Mouse (Mus musculus) megakaryocyte, adult 5-6 weeks (primary cell): ENCODE data around the gene Insr. TPM values are rescaled to one million over a fixed set of nuclear protein-coding genes. Genes with fewer than 3 reads are reported as not detected.
"Not testable (repeated sequence)": the region's sequence is repeated elsewhere in the genome, so short reads cannot be mapped to it uniquely, and the experiment has no call there.

ENCODE experiments used
- ATAC-seq: 2 replicates; pipeline ENCODE4 v1.8.0; 2016; ENCODE audit warnings: mild to moderate bottlenecking, inconsistent platforms; ENCODE audit not compliant: poor library complexity, severe bottlenecking
- total RNA-seq, 2 experiments: library from RNA; stranded (forward) in 1 of 2; stranded (reverse) in 1 of 2; fragments of 153-499, 151-499 nt in 1 of 2; fragments of 221-1000, 200-1000 nt in 1 of 2; gene quantifications; 2 replicates each; pipeline versions ENCODE4 v1.2.3 to v1.2.4; 2015 to 2017

Insr gene
- total RNA-seq, 2 experiments from 2014 or later, result 13.5 to 23.7 TPM

DNA sequence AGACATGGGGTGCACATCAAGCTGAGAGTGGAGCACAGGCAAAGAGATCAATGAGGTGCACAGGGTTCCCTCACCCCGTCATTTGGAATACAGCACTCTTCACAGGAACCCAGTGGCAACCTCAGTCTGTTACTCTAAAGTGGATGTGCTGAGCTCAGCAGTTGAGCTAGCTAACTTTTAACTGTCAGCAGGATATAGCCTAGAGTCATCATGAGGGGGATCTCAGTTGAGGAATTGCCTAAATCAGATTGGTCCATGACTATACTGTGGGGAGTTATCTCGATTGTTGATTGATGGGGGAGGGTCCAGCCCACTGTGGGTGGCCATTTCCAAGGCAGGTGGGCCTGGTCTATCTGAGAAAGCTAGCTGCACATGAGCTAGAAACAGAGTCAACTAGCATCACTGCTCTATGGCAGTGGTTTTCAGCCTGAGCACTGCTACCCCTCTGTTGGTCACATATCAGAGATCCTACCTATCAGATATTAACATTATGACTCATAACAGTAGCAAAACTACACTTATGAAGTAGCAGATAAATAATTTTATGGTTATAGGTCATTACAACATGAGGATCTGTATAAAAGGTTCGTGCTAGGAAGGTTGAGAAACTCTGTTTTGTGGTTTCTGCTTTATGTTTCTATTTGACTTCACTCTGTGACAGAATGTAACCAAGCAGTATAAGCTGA is 74.5 kb downstream of the Insr start:
- ATAC-seq, result no peak

DNA sequence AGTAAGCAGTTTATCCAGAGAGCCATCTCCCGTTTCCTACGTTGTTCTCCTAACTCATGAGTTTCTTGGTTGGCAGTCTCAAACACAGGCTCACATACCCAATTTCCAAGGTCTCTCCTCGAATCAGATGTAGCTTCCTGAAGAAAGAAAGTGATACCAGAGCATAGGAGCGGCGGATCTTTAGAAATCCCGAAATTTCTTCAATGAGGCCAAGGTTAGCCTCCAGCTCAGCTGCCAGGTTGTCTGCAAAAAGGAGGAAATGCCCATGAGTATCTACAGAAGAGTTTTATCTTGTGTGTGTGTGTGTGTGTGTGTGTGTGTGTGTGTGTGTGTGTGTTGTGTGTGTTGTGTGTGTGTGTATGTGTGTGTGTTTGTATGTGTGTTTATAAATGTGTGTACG is 76.6 kb downstream of the Insr start:
- ATAC-seq, result no peak

- not testable (repeated sequence) for ATAC-seq
These were observed 85.1 kb downstream of the Insr start for GRCm38 (mm10) chr8:3194297-3194696.

DNA sequence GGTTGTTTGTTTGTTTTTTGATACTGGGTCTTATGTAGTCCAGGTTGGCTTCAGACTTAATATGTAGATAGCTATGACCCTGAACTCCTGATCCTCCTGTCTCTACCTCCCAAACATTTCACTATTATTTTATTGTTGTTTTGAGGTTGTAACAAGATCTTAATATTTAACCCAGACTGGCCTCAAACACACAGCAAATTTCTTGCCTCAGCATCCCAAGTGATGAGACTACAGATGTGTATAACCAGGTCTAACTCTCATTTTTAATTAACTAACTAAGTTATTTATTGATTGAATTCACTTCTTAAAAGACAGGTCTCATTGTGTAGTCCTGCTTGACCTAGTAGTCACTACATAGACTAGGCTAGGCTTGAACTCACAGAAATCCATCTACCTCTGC is 88.4 kb downstream of the Insr start:
- no peak for ATAC-seq

DNA sequence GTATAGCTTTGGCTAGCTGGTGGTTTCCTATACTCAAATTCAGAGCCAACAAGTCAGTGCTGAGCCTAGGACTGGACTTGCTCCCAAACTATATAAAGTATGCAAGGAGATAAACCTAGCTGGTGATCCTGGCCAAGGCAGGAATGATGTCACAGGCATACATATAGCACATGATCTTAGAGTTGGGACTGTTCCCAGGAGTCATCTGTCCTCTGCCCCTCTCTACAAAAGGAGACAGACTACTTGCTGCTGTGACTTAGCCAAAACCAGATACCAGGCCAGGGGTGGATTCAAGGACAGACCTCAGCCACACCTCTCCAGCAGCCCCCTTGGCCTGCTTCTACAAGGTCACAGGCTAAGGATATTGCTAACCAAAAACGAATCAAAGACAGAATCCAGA is 92.0 kb downstream of the Insr start:
- no peak for ATAC-seq

DNA sequence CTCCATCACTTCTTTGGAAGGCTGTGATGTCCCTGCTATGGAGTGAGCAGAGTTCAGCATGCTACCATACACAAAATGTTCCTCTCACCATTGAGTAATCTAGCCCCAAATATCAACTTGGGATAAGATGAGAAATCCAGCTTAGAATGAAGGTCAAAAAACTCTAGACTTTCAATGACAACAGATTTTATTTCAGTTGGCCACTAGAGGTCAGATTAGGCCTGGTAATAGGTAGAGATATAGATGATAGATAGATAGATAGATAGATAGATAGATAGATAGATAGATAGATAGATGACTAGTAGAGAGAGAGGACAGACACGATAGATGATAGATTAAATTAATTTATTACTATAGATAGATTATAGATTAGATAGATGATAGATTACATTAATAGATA is 99.5 kb downstream of the Insr start:
- ATAC-seq, result no peak

DNA sequence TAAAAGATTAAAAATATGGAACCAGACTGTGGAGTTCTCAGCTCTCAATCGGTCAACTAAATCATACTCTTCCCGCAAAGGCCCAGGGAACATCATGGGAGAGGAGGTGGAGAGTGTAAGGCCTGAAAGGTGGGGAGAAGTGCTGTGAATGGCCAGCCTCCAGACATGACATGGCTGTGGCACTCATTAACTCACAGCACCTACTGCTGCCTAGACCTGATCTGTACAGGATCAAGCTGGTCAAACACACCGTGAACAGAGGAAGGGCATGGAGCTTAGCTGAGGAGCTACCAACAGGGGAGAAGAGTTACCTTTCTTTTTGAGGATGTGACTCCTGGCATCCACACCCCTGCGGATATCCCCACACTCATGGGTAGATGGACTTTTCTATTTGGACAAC is 102.0 kb downstream of the Insr start:
- ATAC-seq, result no peak

DNA sequence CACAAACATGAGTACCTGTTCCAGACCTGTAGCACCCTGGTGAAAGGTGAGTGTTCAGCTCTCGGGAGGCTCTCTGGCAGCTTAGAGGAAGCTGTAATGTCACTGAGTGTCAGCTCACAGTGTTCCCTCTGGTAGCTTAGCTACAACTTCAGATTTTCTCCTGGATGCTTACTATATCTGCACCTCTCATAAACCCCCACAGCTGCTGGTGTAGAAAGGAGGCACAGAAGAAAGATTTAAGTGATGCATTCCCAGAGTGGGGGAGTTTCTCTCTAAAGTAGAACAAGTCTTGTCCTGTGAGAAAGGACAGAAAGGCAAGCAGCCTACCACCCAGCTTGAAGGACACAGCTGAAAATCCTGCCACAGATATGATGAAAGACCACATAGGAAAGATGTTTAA is 107.2 kb downstream of the Insr start:
- no peak for ATAC-seq

GRCm38 (mm10) chr8:3146506-3146905 is 132.9 kb downstream of the Insr start:
- no peak for ATAC-seq

- ATAC-seq, result not testable (repeated sequence)
These were observed 179.0 kb downstream of the Insr start for GRCm38 (mm10) chr8:3100416-3100815.

Other genes with a start within 250 kb of the Insr start
- 17.0 and 17.9 TPM in 2 replicates for gene A430078G23Rik, start 73.8 kb upstream of the Insr start, total RNA-seq (2015)
- 30.3 and 35.7 TPM in 2 replicates for gene A430078G23Rik, start 73.8 kb upstream of the Insr start, total RNA-seq (2017)
- gene Arhgef18, start 113.4 kb upstream of the Insr start, total RNA-seq (2015), result 43.8 and 45.0 TPM in 2 replicates
- 38.4 and 45.7 TPM in 2 replicates for gene Arhgef18, start 113.4 kb upstream of the Insr start, total RNA-seq (2017)
- gene Pex11g, start 188.1 kb upstream of the Insr start, total RNA-seq (2015), result 0.20 and 0.32 TPM in 2 replicates
- 0.99 TPM in 1 of 2 replicates, not detected in the other for gene Pex11g, start 188.1 kb upstream of the Insr start, total RNA-seq (2017)
- gene Tex45, start 191.2 kb upstream of the Insr start, total RNA-seq (2015), result not detected in 2 replicates
- not detected in 2 replicates for gene Tex45, start 191.2 kb upstream of the Insr start, total RNA-seq (2017)
- 6.7 and 7.9 TPM in 2 replicates for gene Zfp358, start 213.5 kb upstream of the Insr start, total RNA-seq (2015)
- 2.4 and 3.3 TPM in 2 replicates for gene Zfp358, start 213.5 kb upstream of the Insr start, total RNA-seq (2017)
- 20.1 and 22.7 TPM in 2 replicates for gene Mcoln1, start 220.8 kb upstream of the Insr start, total RNA-seq (2015)
- 32.9 and 42.3 TPM in 2 replicates for gene Mcoln1, start 220.8 kb upstream of the Insr start, total RNA-seq (2017)
- 9.5 and 13.9 TPM in 2 replicates for gene Pnpla6, start 235.8 kb upstream of the Insr start, total RNA-seq (2015)
- 9.2 and 15.6 TPM in 2 replicates for gene Pnpla6, start 235.8 kb upstream of the Insr start, total RNA-seq (2017)